Mouse (Mus musculus) MEL (cell line): ENCODE results near the gene Slc2a1.
A peak's percentile ranks its signal among the peaks of the same experiment; 100 is the strongest.

Experiments
- CTCF ChIP-seq, 3 experiments: IDR thresholded peaks in 2 of 3; conservative IDR thresholded peaks in 1 of 3; 2 replicates each; pipeline ENCODE4 v1.5.1; 2011 to 2012; ENCODE audit warnings: low read length in 3 of 3, low read depth in 2 of 3, mild to moderate bottlenecking in 2 of 3, improper control_type of control experiment in 1 of 3, inconsistent platforms in 1 of 3, mixed read lengths in 1 of 3, moderate library complexity in 1 of 3; ENCODE audit not compliant: control insufficient read depth in 1 of 3, insufficient read depth in 1 of 3, poor library complexity in 1 of 3, severe bottlenecking in 1 of 3
- EP300 ChIP-seq, 2 experiments: IDR thresholded peaks; 2 replicates each; pipeline ENCODE4 v1.6.1; 2011; ENCODE audit warnings: improper control_type of control experiment in 2 of 2, low read length in 2 of 2, low read depth in 1 of 2, mild to moderate bottlenecking in 1 of 2
- HCFC1 ChIP-seq: IDR thresholded peaks from 2 replicates; pipeline ENCODE4 v1.6.1; 2012; ENCODE audit warnings: low read depth, mild to moderate bottlenecking, inconsistent platforms, low read length, improper control_type of control experiment, moderate library complexity
- POLR2A ChIP-seq, 2 experiments: IDR thresholded peaks; 2 replicates each; pipeline ENCODE4 v1.6.1; 2011 to 2012; ENCODE audit warnings: low read length in 2 of 2, mild to moderate bottlenecking in 2 of 2, control low read depth in 1 of 2, improper control_type of control experiment in 1 of 2, low read depth in 1 of 2, moderate library complexity in 1 of 2; ENCODE audit not compliant: control insufficient read depth in 1 of 2, insufficient read depth in 1 of 2, poor library complexity in 1 of 2
- TCF12 ChIP-seq: IDR thresholded peaks from 2 replicates; pipeline ENCODE4 v1.6.1; 2014; ENCODE audit warnings: low read depth, mild to moderate bottlenecking, inconsistent platforms, low read length, improper control_type of control experiment, moderate library complexity

DNA sequence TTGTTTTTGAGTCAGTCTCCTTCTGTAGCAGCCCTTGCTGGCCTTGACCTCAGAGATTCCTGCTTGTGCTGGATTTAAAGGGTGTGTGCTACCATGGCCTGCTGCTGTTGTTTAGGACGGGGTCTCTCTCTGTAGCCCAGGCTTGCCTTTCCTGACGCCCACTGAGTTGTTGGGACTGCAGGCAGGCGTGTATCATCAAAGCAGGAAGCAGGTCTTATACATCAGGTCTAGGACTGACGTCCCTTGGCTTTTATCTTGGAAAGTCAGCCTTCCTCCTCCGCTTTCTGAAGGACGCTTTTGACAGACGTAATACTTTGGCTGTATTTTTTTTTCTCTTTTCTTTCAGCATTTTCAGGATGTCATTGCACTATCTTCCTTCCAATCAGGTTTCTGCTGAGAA lies 57.4 kb downstream of the Slc2a1 start:
- peak; percentile 62 for TF ChIP-seq TCF12
- TF ChIP-seq HCFC1 = no peak
- peak; percentile 53 to 67; a peak in 3 of 4 replicates for TF ChIP-seq EP300 (IDR thresholded peaks at IDR 0.05; ENCODE audit: low read depth in 1 of 2, low read length in 2 of 2)
- no peak for TF ChIP-seq CTCF (IDR thresholded peaks at IDR 0.05 in 2 of 3, conservative IDR thresholded peaks at IDR 0.05 in 1 of 3; ENCODE audit: control insufficient read depth in 1 of 3, insufficient read depth in 1 of 3, low read depth in 2 of 3, low read length in 3 of 3, poor library complexity in 1 of 3, severe bottlenecking in 1 of 3)
- TF ChIP-seq POLR2A (IDR thresholded peaks at IDR 0.05; ENCODE audit: control insufficient read depth in 1 of 2, insufficient read depth in 1 of 2, low read depth in 1 of 2, low read length in 2 of 2, poor library complexity in 1 of 2) = no peak
